Mouse (Mus musculus): Measurements from ENCODE around the gene Cdiptos. TPM values are rescaled to one million over a fixed set of nuclear protein-coding genes. Genes with fewer than 3 reads are reported as not detected.

Gene Cdiptos
- total RNA-seq, 2 experiments from 2014 or later: not detected

DNA sequence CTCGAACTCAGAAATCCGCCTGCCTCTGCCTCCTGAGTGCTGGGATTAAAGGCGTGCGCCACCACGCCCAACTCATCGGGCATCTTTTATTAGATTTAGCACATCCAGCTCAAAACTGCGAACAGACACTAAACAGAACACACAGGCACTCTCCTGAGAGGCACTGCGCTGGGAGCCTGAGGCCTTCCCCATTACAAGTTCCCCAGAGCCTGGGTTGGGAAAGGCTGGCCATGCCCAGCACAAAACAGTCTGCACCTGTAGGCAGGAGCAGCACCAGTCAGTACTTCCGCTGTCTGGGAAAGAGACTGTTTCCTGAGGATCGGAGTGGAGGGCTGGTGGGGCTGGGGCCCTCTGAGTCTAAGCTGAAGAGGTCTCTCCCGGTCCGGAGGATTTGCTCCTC is 39.1 kb upstream of the Cdiptos start:
- intact Hi-C loops (cut with DNase I): no loop called here
- no peak for DNase-seq

DNA sequence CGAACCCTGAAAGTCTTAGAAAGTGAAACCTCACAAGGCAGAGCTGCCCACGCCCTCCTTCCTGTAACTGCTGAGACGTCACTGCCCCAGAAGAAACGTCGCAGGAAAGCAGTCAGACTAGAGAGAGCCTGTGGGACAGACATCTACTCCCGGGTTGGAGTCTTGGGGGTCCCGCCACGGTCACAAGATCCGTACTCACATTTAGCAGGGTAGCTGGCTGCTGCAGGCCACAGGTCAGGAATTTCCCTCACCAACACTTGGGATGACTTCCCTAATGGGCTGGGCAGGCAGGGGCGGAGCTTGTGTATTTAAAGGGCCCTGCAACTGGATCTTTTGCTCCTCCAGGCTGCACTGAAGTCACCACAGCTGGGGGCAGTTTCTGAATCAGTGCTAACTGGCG is 38.4 kb upstream of the Cdiptos start, which contains the start of gene Mvp:
TSS of gene Mvp (minus strand) at position 302 of the 400 bp plus-strand sequence.
- intact Hi-C loops (cut with DNase I): no loop called here
- no peak for DNase-seq

DNA sequence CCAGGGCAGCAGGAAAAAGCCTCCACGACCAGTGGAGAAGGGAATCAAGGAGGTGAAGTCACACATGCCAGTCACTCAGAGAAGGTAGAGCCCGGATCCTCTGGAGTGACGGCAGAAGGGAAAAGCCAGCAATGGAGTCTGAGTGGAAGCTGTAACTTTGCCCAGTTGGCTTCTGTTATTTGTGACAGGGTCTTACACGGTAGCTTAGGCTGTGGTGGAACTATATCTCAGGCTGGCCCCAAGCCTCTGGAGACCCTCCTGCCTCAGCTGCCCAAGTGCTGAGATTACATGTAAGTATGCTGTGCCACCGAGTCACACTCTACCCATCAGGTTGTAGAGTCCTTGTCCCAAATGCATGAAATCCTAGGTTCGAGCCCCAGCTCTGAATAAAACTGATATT is 37.5 kb upstream of the Cdiptos start:
- intact Hi-C loops (cut with DNase I): no loop called here
- DNase-seq: no peak

DNA sequence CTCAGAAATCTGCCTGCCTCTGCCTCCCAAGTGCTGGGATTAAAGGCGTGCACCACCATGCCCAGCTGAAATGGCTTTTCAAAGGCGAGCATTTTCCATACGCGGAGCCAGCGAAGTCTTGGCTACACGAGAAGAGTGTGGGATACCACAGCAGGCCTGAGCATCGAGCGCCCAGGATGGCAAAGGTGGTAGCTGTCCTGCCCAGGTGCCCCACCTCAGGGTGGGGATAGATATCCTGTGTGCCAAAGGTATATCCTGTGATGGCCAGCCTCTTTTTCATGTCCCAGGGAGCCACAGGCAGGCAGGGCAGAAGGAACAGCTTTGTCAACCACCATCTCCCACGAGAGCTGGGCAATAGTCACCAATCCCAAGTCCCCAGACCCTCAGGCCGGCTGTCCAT is 36.9 kb upstream of the Cdiptos start:
- no peak for DNase-seq
- intact Hi-C loops (cut with DNase I): no loop called here

DNA sequence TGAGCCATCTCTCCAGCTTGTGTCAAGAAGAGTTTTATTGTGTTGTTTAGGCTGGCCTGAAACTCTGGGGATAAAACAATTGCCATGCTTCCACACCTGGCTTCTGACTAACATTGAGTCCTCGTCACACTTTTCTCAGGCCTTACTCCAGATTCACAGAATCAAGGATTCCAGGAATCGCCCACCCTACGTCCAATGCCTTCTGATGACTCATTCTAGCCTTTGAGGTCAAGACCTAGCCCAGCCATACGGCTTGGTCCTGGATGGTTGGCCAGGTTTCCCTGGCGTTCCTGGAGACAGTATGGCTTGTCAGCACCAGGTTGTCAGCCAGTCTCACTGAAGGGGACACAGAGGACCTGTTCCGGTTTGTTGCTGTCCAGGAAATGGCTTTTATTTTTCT is 36.5 kb upstream of the Cdiptos start:
- no peak for DNase-seq

DNA sequence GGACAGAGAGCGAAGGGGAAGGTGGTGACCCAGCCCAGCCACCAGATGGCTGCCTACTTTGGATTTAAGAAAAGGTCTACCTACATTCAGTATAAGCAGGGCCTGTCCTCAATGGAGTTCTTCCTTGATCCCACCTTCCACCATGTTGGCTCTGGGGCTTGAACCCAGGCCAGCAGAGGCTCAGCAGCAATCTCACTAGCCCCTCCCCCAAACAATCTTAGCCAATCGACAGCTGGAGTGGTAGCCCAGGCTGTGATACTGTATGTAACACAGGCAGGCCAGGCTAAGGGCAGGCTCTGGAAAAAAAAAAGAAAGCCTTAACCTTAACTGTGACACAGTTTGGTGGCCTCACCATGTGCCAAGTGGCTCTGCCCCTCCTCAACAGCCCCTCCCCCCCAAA is 35.8 kb upstream of the Cdiptos start:
- intact Hi-C loops (cut with DNase I): no loop called here
- no peak for DNase-seq

More for the DNA sequence above, 36.5 kb upstream of the Cdiptos start:
- intact Hi-C loops (cut with DNase I): no loop called here

DNA sequence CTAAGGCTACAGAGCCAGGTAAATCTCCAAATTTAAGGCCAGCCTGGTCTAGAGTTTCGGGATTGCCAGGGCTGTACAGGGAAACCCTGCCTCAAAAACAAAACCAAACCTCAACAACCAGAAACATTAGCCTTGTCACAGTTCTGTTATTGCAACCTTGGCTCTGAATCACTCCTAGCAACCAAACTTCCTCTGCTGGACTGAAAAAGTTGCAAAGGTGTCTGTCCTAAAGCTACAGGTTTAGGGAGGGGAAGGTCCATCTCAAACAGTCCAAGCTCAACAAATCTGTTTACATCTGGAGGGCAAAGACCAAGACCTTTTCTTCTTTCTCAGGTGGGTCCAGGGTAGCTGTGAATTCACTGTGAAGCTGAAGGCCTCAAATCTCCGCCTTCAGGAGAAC is 35.2 kb upstream of the Cdiptos start:
- intact Hi-C loops (cut with DNase I): no loop called here
- no peak for DNase-seq

DNA sequence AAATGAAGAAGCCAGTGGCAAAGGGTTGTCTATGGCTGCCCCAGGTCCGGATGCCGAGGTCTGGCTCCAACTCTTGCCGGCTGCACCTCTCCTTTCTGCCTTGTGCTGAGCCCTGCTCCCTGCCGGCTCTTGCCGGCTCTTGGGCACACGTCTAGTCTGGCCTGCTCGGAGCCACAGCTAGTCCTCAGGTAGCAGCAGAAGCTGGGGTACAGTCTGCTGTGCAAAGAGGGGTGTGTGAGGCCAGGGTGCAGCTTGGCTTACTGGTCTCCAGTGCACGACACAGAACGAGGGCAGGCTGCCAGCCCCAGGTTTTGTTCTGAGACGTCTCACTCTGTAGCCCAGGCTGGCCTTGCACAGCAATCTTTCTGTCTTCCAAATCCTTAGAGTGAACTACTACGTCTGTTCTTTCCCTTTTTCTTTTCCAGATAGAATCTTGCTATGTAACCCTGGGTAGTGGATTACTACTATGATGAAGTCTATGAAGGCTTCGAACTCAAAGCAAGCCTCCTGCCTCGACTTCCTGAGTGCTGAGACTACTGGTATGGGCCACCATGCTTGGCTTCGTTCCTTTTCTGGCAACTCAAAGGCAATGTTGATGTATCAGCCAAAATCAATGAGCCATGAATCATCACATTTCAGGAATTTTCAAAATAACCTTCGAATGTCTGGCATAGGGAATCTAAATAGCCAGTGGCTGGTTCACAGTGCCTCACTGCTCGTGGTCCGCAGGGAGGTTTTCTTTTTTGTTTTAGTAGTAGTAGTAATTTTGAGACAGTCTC is 33.6 kb upstream of the Cdiptos start:
- intact Hi-C loops (cut with DNase I): no loop called here
- no peak for DNase-seq

DNA sequence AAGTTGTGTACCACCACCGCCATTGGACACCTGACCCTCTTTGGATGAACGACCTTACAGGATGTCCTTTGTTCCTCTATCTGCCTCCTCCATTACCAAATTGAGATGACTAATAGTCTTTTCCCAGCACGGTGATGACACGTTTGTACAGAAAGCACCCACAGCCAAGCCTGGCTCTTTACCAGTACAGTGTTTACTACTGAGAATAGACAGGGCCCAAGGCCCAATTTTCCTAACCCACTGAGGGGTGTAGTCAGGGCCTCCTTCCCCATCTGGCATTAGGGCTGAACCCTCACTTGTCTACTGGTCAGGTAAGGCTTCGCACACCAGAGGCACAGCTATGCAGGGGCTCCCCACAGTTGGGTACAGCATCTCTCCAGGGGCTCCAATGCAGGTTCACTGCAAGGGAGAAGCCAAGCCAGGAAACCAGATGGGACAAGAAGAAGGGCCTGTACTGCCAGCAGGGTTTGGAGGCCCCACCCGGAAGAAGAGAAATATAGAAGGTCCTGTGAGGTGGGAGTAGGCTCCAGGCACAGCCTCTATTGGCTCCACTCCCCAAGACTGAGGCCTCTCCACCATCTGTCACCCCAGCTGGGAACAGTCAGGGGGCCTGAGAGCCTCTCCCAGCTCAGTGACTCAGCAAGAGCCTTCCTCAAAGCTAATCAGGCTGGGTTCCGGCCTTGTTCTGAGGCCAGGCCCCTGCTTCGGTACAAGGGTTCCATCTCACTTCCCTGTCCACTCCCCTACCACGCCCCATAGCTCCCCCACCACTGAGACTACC is 32.5 kb upstream of the Cdiptos start:
- intact Hi-C loops (cut with DNase I): no loop called here

DNA sequence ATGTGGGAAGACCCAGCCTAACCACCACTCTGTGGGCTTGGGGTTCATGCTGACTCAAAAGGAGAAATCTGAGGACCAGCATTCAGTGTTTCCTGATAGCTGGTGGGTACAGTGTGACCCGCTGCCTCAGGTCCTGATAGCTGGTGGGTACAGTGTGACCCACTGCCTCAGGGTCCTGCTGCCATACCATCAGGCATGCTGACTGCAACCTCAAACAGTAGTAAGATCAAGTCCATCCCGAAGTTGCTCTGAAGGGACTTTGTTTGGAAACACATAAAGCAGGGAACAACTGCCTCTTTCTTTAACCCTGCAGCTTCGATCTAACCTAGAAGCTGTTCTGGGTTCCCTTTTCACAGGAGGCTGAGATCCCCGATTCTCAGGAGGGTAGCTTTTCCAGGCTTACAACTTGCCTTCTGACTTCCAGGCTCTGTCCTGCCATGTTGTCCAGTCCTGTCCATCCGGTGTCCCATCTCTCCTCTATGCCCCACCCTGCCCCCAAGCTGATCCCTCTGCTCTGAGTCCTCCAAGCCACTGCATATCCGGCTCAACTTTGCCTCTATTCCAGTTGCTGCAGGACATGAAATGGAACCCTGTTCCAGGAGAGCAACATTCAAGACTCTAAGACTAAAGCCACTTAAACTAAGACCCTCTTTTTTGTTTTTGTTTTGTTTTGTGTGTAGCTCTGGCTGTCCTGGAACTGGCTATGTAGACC is 31.6 kb upstream of the Cdiptos start:
- intact Hi-C loops (cut with DNase I): no loop called here
- DNase-seq: no peak

More for the DNA sequence above, 32.5 kb upstream of the Cdiptos start:
- peak; percentile 85 for DNase-seq

DNA sequence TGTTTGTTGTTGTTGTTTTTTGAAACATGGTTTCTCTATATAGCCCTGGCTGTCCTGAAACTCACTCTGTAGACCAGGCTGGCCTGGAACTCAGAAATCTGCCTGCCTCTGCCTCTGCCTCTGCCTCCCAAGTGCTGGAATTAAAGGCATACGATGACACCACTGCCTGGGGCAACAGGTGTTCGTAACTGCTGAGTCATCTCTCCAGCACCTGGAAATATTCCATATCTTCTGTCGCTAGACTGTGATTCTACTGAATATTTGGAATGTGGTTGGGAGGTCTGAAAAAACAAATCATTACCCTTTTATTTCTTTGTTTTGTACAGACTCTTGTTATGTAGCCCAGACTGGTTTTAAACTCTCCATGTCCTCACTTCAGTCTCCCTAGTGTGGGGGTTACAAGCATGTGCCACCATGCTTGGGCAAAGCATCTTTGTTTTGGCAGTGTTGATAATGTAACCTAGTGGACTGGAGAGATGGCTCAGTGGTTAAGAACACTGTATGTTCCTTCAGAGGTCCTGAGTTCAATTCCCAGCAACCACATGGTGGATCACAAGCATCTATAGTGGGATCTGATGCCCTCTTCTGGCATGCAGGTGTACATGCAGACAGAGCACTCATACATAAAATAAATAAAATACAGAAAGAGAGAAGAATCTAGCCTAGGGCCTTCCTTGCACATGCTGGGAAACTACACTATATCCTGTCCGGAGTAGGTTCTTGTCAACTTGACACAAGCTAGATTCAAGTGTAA is 28.4 kb upstream of the Cdiptos start:
- DNase-seq: no peak
- intact Hi-C loops (cut with DNase I): no loop called here

DNA sequence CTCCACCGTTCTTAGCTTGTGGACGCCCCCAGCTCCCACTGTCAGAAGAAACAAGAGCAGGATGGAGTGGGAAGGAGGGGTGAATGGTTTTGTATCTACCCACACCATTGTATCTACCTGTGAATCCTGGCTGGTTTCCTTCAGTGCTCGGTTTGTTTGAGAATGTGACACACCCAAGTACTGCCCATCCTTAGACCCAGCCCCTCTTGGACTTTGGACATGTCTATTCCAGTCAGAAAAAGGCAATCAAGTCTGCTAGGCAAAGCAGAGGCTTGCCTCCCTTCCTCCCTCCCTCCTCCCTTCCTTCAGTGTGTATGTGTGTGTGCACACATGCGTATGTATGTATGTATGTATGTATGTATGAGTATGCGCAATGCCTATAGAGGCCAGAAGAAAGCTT is 27.7 kb upstream of the Cdiptos start:
- intact Hi-C loops (cut with DNase I): no loop called here
- DNase-seq: no peak

DNA sequence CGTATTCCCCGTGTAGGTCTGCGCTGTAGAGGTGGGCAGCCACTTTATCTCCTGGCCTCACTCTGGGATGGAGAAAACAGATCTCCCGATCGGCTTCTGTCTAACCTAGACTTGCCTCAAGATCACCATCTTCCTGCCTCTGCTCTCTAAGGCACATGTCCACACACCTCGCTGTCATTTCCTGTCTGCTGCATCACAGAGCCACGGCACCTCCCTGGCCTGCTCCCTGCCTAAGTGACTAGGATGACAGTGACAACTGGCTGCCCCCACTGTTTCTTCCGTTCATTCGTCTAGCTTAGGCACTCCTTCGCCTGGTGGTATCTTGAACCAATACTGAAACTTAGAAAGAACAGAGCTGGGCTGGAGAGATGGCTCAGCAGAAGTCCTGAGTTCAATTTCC is 23.7 kb upstream of the Cdiptos start:
- no peak for DNase-seq
- intact Hi-C loops (cut with DNase I): no loop called here

DNA sequence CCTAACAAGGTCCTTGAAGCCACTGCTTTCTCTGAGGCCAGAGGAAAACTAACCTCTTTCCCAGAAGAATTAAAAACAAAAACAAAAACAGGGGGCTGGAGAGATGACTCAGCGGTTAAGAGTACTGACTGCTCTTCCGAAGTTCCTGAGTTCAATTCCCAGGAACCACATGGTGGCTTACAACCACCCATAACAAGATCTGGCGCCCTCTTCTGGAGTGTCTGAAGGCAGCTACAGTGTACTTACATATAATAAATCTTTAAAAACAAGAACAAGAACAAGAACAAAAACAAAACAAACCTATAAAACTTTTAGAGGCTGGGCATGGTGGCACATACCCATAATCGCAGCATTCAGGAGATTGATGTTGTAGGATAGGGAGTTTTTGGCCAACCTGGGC is 20.6 kb upstream of the Cdiptos start:
- intact Hi-C loops (cut with DNase I): no loop called here

DNA sequence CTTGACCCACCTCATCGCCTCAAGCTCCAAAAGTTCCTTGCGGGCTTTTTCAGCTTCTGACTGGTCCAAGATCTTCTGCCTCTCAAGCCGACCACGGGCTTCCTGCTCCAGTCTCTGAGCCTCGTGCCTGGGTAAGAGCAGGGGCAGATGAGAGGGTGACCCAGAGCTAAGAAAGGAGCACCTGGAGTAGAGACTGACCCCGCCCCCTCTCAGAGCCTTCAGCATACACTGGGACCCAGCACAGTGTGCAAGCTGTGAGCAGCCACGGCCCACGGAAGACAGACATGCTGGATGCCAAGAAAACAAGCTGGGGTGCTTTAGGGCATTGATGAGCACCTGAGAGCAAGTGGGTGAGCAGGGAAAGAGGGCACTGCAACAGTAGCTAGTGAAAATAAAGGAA is 12.9 kb upstream of the Cdiptos start:
- intact Hi-C loops (cut with DNase I): no loop called here
- DNase-seq: no peak

More for the DNA sequence above, 20.6 kb upstream of the Cdiptos start:
- no peak for DNase-seq

DNA sequence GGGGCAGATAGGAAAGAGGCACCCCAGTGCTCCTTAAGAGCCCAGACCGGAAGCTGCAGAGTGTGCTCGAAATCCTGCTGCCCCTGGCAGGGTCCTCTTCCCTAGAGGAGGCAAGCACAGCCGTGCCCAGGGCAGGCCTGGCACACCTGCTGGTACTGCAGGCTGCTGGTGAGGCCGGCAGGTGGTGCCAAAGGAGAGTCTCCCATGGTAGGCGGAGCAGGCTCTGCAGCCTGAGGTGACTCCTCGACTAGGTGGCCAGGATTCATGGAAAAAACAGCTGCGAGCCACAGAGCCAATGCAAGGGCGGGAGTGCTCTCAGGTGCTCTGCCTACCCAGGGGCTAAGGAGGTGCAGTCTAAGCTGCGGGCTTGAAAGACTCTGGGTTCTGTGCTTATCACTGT is 10.4 kb upstream of the Cdiptos start:
- intact Hi-C loops (cut with DNase I): no loop called here
- peak; percentile 60 for DNase-seq

DNA sequence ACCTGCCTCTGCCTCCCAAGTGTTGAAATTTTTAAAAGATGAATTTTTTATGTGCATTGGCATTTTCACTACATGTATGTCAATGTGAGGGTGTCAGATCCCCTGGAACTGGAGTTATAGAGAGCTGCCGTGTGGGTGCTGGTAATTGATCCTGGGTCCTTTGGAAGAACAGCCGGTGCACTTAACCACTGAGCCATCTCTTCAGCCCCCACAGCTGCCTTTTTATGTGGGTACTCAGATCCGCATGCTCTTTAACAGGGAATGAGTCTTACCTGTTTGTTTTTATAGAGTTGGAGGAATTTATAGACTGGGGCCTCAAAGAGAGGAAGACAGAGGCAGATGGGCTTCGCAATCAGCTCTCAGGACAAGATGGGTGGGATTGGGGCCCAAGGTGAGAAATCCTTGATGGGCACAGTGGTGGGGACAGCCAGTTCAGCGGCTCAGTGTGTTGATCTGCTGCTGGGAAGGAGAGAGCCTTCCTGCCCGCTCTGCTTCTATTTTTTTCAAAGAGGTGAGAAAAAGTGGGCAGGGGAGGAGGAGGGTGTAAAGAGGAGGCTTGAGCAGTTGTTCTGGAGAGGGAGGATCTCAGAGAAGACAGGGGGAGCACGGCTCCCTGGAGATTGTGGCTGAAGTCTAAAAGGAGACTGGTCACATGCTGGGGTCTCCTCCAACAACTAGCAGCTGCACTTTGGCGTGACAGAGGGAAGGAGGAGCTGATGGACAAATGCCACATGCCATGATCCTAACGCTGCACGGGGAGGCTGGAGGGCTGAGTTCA is 9.0 kb upstream of the Cdiptos start:
- intact Hi-C loops (cut with DNase I): no loop called here
- DNase-seq: no peak

DNA sequence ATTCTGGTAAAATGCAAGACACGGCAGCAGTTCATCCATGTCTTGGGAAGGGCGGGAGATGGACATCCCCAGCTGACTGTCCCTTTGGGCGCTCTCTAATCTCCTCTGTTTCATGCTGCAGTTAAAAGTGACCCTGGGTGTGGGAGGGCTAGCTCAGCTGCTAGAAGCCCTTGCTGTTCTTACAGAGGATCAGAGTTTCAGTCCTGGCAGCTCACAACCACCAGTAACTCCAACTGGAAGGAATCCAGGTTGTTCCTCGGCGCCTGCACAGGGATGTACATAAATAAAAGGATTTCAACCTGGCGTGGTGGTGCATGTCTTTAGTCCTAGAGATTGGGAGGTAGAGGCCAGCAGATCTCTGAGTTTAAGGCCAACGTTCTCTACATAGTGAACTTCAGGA is 7.2 kb upstream of the Cdiptos start:
- intact Hi-C loops (cut with DNase I): no loop called here
- no peak for DNase-seq

DNA sequence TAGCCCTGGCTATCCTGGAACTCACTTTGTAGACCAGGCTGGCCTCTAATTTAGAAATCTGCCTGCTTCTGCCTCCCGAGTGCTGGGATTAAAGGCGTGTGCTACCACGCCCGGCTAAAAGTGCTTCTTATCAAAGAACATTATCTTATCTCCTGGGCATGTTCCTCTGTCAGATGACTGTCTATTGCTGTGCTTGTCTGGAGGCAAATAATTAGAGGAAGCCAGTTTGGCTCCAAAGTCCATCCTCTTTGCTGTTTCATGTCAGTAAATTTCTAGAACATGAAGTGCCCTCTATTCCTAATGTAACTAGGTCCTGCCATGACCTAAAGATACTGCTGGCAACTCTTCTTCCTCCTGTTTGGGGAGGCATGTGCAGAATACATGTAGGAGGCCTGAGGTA is 6.2 kb upstream of the Cdiptos start:
- intact Hi-C loops (cut with DNase I): no loop called here
- no peak for DNase-seq

DNA sequence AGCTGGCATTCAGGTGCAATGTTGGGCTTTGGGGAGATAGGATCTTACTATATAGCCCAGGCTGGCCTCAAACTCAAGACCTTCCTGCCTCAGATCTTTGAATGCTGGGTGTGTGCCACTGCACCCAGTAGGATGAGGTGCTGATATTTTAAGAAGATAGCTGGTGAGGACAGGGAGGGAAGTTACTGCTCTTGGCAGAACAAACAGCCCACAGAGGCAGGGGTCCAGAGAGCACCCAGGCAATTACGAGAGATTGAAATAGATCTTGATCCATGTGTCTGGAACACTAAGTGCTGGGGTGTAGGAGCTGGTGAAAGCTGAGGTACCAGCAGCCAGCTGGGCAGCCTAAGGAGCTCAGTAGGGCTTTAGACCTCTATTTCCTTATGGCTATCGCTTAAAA is 5.7 kb upstream of the Cdiptos start:
- DNase-seq: no peak
- intact Hi-C loops (cut with DNase I): no loop called here
